ENCODE assay signal across 9 mouse cellular contexts in genomic region chr11:48178943-48179342, GRCm38 (mm10).
DNase-seq lines count a peak whose midpoint lies in the region; ATAC-seq and TF ChIP-seq lines count a peak whose summit lies in the region.
"Had no signal": no experiment of that assay in that cellular context is flagged by ENCODE, and none has a peak within 500 bp of the region (broad histone marks: within the 10 kb centered on the region; RNA-seq: fewer than 3 reads in every experiment).

No protein-coding gene starts in this region.

- H3K36me3 ChIP-seq in kidney, adult 2 months (ENCODE audit: control insufficient read depth, insufficient read depth, low read length), result no peaks in the 10 kb centered on the region
- H3K36me3 ChIP-seq in kidney, embryonic 15.5 days, result no peaks in the 10 kb centered on the region
- no peaks in the 10 kb centered on the region for H3K36me3 ChIP-seq in E14TG2a.4 (ENCODE audit: insufficient read depth, low read length)
- H3K36me3 ChIP-seq: limb, embryonic 12.5 days had no signal

- no peak overlapping the region for H3K4me3 ChIP-seq in kidney, adult 2 months (ENCODE audit: insufficient read depth, low read depth, low read length)
- no peak overlapping the region for H3K4me3 ChIP-seq in kidney, embryonic 15.5 days (replicated peaks)
- H3K4me3 ChIP-seq in E14TG2a.4 (replicated peaks; ENCODE audit: low read length), result no peak overlapping the region
- H3K4me3 ChIP-seq: limb, embryonic 12.5 days had no signal

- TF ChIP-seq POLR2A in kidney, adult 2 months (IDR thresholded peaks at IDR 0.05; ENCODE audit: low read depth, low read length), result no peak

- DNase-seq in kidney, adult 2 months, result peak; percentile 18
- DNase-seq in 3T3-L1 (ENCODE audit: low read depth, low spot score), result peak; percentile 15
- peak; percentile 4 for DNase-seq in embryo, embryonic 9.5 days (ENCODE audit: extremely low spot score)
- no peak for DNase-seq in urinary bladder, adult 2 months (ENCODE audit: low spot score)
- no peak for DNase-seq in urinary bladder, postnatal 14 days (ENCODE audit: low spot score)

- H3K27me3 ChIP-seq in kidney, adult 2 months (replicated peaks; ENCODE audit: control insufficient read depth, insufficient read depth, low read length), result no peaks in the 10 kb centered on the region
- no peaks in the 10 kb centered on the region for H3K27me3 ChIP-seq in kidney, embryonic 15.5 days
- no peaks in the 10 kb centered on the region for H3K27me3 ChIP-seq in E14TG2a.4 (ENCODE audit: insufficient read depth, low read length)
- H3K27me3 ChIP-seq: limb, embryonic 12.5 days had no signal

- H3K4me2 ChIP-seq in kidney, embryonic 15.5 days, result no peak overlapping the region
- H3K4me2 ChIP-seq: limb, embryonic 12.5 days had no signal

- no peaks in the 10 kb centered on the region for H3K4me1 ChIP-seq in kidney, adult 2 months (ENCODE audit: control insufficient read depth, insufficient read depth, low read length)
- no peaks in the 10 kb centered on the region for H3K4me1 ChIP-seq in kidney, embryonic 15.5 days
- H3K4me1 ChIP-seq in E14TG2a.4 (replicated peaks; ENCODE audit: low read depth, low read length), result no peaks in the 10 kb centered on the region
- H3K4me1 ChIP-seq: limb, embryonic 12.5 days had no signal

- H3K9me3 ChIP-seq in kidney, embryonic 15.5 days (replicated peaks), result no peaks in the 10 kb centered on the region
- no peaks in the 10 kb centered on the region for H3K9me3 ChIP-seq in E14TG2a.4 (ENCODE audit: low read length)
- H3K9me3 ChIP-seq: limb, embryonic 12.5 days had no signal

- no peak for TF ChIP-seq CTCF in kidney, adult 2 months (conservative IDR thresholded peaks at IDR 0.05; ENCODE audit: insufficient read depth, insufficient read length, low read depth, low read length)
- TF ChIP-seq CTCF in E14TG2a.4 (conservative IDR thresholded peaks at IDR 0.05; ENCODE audit: low read length), result peak; percentile 43

- H3K27ac ChIP-seq in kidney, adult 2 months (ENCODE audit: insufficient read depth, low read depth, low read length), result no peak overlapping the region
- H3K27ac ChIP-seq in kidney, embryonic 15.5 days, result no peak overlapping the region
- H3K27ac ChIP-seq: limb, embryonic 12.5 days had no signal

- no peak overlapping the region for H3K9ac ChIP-seq in kidney, embryonic 15.5 days
- H3K9ac ChIP-seq: limb, embryonic 12.5 days had no signal

- no peak for ATAC-seq in kidney, embryonic 15.5 days (replicated peaks; ENCODE audit: low FRiP score)
- no peak for ATAC-seq in megakaryocyte-erythroid progenitor cell, adult 5-6 weeks (replicated peaks; ENCODE audit: low FRiP score, low TSS enrichment, poor library complexity, severe bottlenecking)

Comparison
In these comparisons a context has a peak if more than half of its experiments do, and no peak if none do; other contexts are left out.
1. DNase-seq: peak in kidney, adult 2 months (single experiment), 3T3-L1 (single experiment) and embryo, embryonic 9.5 days (single experiment); none in urinary bladder, adult 2 months (single experiment) and urinary bladder, postnatal 14 days (single experiment).